In the genomic region with DNA sequence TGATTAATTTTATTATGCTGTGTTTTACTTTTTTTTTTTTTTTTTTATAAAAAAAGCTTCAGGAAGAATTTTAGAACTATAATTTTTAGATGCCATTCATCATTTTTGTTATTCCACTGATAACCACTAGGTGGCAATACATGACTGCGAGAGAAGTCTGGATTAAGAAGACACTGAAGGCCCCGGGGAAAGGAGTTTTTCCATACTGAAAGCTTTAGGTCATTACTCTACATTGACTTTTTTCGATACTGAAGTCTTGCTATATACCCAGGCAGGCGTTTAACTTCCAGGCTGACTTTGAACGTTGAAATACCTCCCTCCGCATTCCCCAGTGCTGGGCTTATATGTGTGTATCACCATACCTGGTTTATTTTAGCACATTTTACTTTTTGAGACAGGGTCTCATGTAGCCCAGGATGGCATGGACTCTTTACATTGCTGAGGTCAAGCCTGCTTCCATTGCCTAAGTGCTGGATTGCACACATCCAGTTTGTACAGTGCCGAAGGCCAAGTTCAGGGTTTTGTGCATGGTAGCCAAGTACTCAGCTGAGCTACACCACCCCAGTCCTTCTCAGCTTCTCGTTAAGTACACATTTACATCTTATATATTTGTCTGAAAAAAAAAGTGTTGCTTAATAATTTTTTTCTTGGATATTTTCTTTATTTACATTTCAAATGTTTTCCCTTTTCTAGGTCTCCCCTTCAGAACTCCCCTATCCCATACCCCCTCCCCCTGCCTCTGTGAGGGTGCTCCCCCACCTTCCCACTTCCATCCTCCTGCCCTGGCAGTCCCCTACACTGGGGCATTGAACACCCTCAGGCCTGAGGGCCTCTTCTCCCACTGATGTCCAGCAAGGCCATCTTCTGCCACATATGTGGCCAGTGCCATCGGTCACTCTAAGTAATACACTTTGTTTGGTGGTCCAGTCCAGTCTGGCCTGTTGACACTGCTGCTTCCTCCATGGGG, we compare ENCODE assay signal across 8 mouse cellular contexts. TPM values are rescaled to one million over a fixed set of nuclear protein-coding genes. Genes with fewer than 3 reads are reported as not detected.
DNase-seq lines count a peak whose midpoint lies in the region; ATAC-seq and TF ChIP-seq lines count a peak whose summit lies in the region.

No protein-coding gene starts in this region.

- intact Hi-C loops in left cerebral cortex, postnatal 4 days (cut with DNase I) = loop anchor here (5.0 to 10.0 kb wide), 3 partner anchors 285 to 492 kb away; no protein-coding TSS in a partner anchor

- TF ChIP-seq CTCF in liver, adult 2 months (IDR thresholded peaks at IDR 0.05; ENCODE audit: low read depth, low read length) = peak; percentile 33; the same call in 1 of the 2 replicates
- TF ChIP-seq CTCF in lung, postnatal 0 days (IDR thresholded peaks at IDR 0.05) = peak; percentile 79

- H3K9ac ChIP-seq in liver, adult 2 months (ENCODE audit: low read depth, low read length) = no peak overlapping the region
- no peak overlapping the region for H3K9ac ChIP-seq in liver, embryonic 12.5 days
- no peak overlapping the region for H3K9ac ChIP-seq in lung, postnatal 0 days (replicated peaks; ENCODE audit: low read depth)

- no peak overlapping the region for H3K4me3 ChIP-seq in liver, adult 2 months (ENCODE audit: insufficient read depth, low read depth, low read length)
- no peak overlapping the region for H3K4me3 ChIP-seq in liver, embryonic 12.5 days
- H3K4me3 ChIP-seq in lung, postnatal 0 days (ENCODE audit: low read depth, low read length) = no peak overlapping the region

- H3K79me2 ChIP-seq in liver, adult 2 months (ENCODE audit: control insufficient read depth, insufficient read depth, low read length) = no peaks in the 10 kb centered on the region

- 0 out of 2 replicates have a peak, but pooled peaks have one; percentile 42 for TF ChIP-seq EP300 in lung, postnatal 0 days (IDR thresholded peaks at IDR 0.05)

- no peaks in the 10 kb centered on the region for H3K27me3 ChIP-seq in liver, adult 2 months (ENCODE audit: control insufficient read depth, insufficient read depth, low read length)
- H3K27me3 ChIP-seq in liver, embryonic 12.5 days (replicated peaks) = no peaks in the 10 kb centered on the region
- H3K27me3 ChIP-seq in lung, postnatal 0 days (replicated peaks; ENCODE audit: insufficient read depth, low read length) = no peaks in the 10 kb centered on the region

- no peak for DNase-seq in cerebellum, adult 9-11 months
- DNase-seq in liver, adult 2 months (ENCODE audit: extremely low read depth, low read depth, low spot score) = peak; percentile 46
- DNase-seq in embryo, embryonic 11.5 days (ENCODE audit: low read depth, low spot score) = peak; percentile 49
- DNase-seq in lung, postnatal 0 days (ENCODE audit: low spot score) = peak; percentile 88
- no peak for DNase-seq in right cerebral cortex, adult 2 months (ENCODE audit: low spot score in 2 of 2)
- no peak for DNase-seq in left cerebral cortex, postnatal 4 days

- H3K36me3 ChIP-seq in liver, adult 2 months (ENCODE audit: control insufficient read depth, insufficient read depth, low read length) = no peaks in the 10 kb centered on the region
- H3K36me3 ChIP-seq in liver, embryonic 12.5 days = peaks cover 63% of the 10 kb centered on the region
- H3K36me3 ChIP-seq in lung, postnatal 0 days (ENCODE audit: insufficient read depth, low read length) = no peaks in the 10 kb centered on the region

- H3K4me1 ChIP-seq in liver, adult 2 months (ENCODE audit: control insufficient read depth, insufficient read depth, low read length) = peaks cover 2% of the 10 kb centered on the region
- H3K4me1 ChIP-seq in liver, embryonic 12.5 days = no peaks in the 10 kb centered on the region
- H3K4me1 ChIP-seq in lung, postnatal 0 days (ENCODE audit: insufficient read depth, low read depth, low read length) = no peaks in the 10 kb centered on the region

- 43% methylated on average over 9 of the region's 9 CpGs for WGBS in liver, adult 2 months
- whole genome bisulfite sequencing in liver, embryonic 12.5 days (ENCODE audit: insufficient replicate concordance) = 49% methylated on average over 9 of the region's 9 CpGs
- WGBS in lung, postnatal 0 days = 40% methylated on average over 9 of the region's 9 CpGs

- no peaks in the 10 kb centered on the region for H3K9me3 ChIP-seq in liver, embryonic 12.5 days (replicated peaks)
- no peaks in the 10 kb centered on the region for H3K9me3 ChIP-seq in lung, postnatal 0 days (ENCODE audit: low read length)

- ATAC-seq in cerebellum, adult (ENCODE audit: insufficient number of reproducible peaks, low FRiP score, low TSS enrichment) = 0 out of 2 replicates have a peak, but pooled peaks have one; percentile 26
- no peak for ATAC-seq in liver, embryonic 12.5 days
- peak; percentile 46 for ATAC-seq in lung, postnatal 0 days

- no peak overlapping the region for H3K27ac ChIP-seq in liver, adult 2 months (replicated peaks; ENCODE audit: insufficient read depth, low read depth, low read length)
- H3K27ac ChIP-seq in liver, embryonic 12.5 days = no peak overlapping the region
- H3K27ac ChIP-seq in lung, postnatal 0 days (ENCODE audit: low read length) = no peak overlapping the region

- no peak overlapping the region for H3K4me2 ChIP-seq in liver, embryonic 12.5 days
- no peak overlapping the region for H3K4me2 ChIP-seq in lung, postnatal 0 days (replicated peaks; ENCODE audit: low read depth, low read length)

- TF ChIP-seq POLR2A in liver, adult 2 months (IDR thresholded peaks at IDR 0.05; ENCODE audit: extremely low read depth, insufficient read depth, low read length) = no peak

RNA-seq across cellular contexts. Expression of a gene that starts 15.7 kb away (rescaled TPM):
- 26.0 and 30.1 TPM in 2 replicates for total RNA-seq in liver, adult 2 months (2014; rRNA removed)
- polyA plus RNA-seq in liver, adult 2 months (2012; rRNA removed) = 13.9 and 15.2 TPM in 2 replicates
- polyA plus RNA-seq in liver, embryonic 12.5 days (2016; fragmentation: Nextera tagmentation; extraction: Ambion mirVana) = 19.2 and 19.9 TPM in 2 replicates
- polyA plus RNA-seq in lung, postnatal 0 days (2015; fragmentation: Nextera tagmentation; extraction: Ambion mirVana) = 7.7 and 9.9 TPM in 2 replicates
- total RNA-seq in left cerebral cortex, postnatal 4 days (2021) = 10 to 100 TPM; 23.3 to 25.3 TPM

RNA-seq across cellular contexts. Expression of a gene that starts 32.1 kb away (rescaled TPM):
- 0.34 and 0.46 TPM in 2 replicates for total RNA-seq in liver, adult 2 months (2014; rRNA removed)
- 0.07 and 0.24 TPM in 2 replicates for polyA plus RNA-seq in liver, adult 2 months (2012; rRNA removed)
- 0.08 and 0.17 TPM in 2 replicates for polyA plus RNA-seq in liver, embryonic 12.5 days (2016; fragmentation: Nextera tagmentation; extraction: Ambion mirVana)
- 0.45 and 0.77 TPM in 2 replicates for polyA plus RNA-seq in lung, postnatal 0 days (2015; fragmentation: Nextera tagmentation; extraction: Ambion mirVana)
- total RNA-seq in left cerebral cortex, postnatal 4 days (2021) = under 1 TPM in 1 of 2 experiments, not detected in 1; 0.20 TPM

Comparison
In these comparisons a context has a peak if more than half of its experiments do, and no peak if none do; other contexts are left out.
1. DNase-seq: peak in liver, adult 2 months (single experiment), embryo, embryonic 11.5 days (single experiment) and lung, postnatal 0 days (single experiment); none in cerebellum, adult 9-11 months (single experiment), right cerebral cortex, adult 2 months (0 of 2) and left cerebral cortex, postnatal 4 days (single experiment).